Mouse (Mus musculus): Measurements from ENCODE around the gene Smco4. TPM values are rescaled to one million over a fixed set of nuclear protein-coding genes. Genes with fewer than 3 reads are reported as not detected.
A peak's percentile ranks its signal among the peaks of the same experiment; 100 is the strongest.

Gene Smco4
- total and polyA plus RNA-seq, 3 experiments = 16.5 to 25.8 (median 24.9) TPM

DNA sequence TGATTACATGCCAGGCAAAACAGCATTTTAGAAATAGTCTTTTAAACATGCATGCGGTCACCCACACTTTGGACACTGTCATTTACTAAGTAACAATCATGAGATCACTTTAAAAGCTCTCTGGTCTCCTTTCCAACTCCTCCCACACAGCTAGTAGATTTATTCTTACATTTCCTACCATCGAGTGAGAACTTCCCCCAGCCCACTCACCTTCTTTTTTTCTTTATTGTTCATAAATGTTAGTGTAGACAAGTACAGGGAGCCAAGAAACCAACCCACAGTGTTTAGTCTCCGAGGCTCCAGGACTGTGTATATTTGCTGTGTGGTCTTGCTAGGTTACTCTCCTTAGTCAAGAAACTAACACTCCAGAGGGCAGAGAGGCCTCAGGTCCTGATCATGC, 16.1 kb downstream of the Smco4 start:
- H3K79me2 ChIP-seq (replicated peaks; ENCODE audit: control insufficient read depth, insufficient read depth, low read length) = no peaks in the 10 kb centered on the region
- DNase-seq = no peak
- H3K9ac ChIP-seq (ENCODE audit: low read depth, low read length) = no peak overlapping the region
- peaks cover 16% of the 10 kb centered on the region; the same call in 1 of the 2 replicates for H3K36me3 ChIP-seq (ENCODE audit: control insufficient read depth, insufficient read depth, low read length)
- TF ChIP-seq EP300 (IDR thresholded peaks at IDR 0.05; ENCODE audit: insufficient read depth, low read depth, low read length) = no peak
- no peak for TF ChIP-seq CTCF (IDR thresholded peaks at IDR 0.05)
- no peak for TF ChIP-seq POLR2A (IDR thresholded peaks at IDR 0.05; ENCODE audit: insufficient read depth, low read depth, low read length)
- no peak overlapping the region for H3K4me3 ChIP-seq
- peaks cover 35% of the 10 kb centered on the region for H3K4me1 ChIP-seq (ENCODE audit: control insufficient read depth, insufficient read depth, low read length)
- H3K27ac ChIP-seq = no peak overlapping the region; the same call in 1 of the 2 replicates
- intact Hi-C loops (cut with DNase I) = no loop called here
- WGBS = 52% methylated on average over 3 of the region's 3 CpGs
- no peaks in the 10 kb centered on the region for H3K27me3 ChIP-seq (ENCODE audit: control insufficient read depth, insufficient read depth, low read length)

DNA sequence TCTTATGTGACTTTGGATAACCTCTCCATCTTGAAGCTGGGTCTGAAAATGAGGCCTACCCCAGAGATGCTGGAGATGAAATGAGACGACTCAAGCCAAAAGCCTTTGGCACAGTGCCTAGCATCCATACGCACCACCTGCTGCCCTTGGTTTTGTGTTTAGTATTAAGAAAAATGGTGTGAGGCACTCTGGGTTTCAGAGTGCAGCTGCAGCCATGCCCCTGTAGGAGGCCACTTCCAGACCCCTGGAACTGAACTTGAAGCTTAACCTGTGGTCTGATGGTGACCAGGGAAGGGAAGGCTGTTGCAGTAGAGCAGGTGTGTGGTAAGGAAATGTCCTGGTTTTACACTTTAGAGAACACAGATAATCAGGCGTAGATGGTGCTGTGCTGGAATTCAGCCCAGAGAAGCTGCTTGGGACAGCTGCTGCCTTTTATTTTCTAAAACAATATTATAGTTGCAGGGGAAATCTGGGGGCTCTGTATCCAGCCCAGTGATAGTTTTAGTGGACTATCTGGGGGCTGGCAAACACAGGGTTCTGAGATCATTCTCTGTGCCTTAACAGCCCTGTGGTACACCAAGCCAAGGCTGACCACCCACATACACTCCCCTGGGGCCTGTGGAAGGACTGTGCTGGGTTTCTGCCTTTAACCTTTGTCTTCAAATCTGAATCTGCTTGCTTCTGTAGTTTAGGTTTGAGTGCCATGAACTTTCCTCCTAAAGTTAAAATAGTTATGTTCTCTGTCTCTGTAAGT, 17.5 kb downstream of the Smco4 start:
- H3K79me2 ChIP-seq (replicated peaks; ENCODE audit: control insufficient read depth, insufficient read depth, low read length) = peaks cover 3% of the 10 kb centered on the region; the same call in 1 of the 2 replicates
- H3K27ac ChIP-seq = no peak overlapping the region
- 37% methylated on average over 3 of the region's 3 CpGs for WGBS
- DNase-seq = no peak
- peaks cover 16% of the 10 kb centered on the region; the same call in 1 of the 2 replicates for H3K36me3 ChIP-seq (ENCODE audit: control insufficient read depth, insufficient read depth, low read length)
- no peak overlapping the region for H3K4me3 ChIP-seq
- H3K4me1 ChIP-seq (ENCODE audit: control insufficient read depth, insufficient read depth, low read length) = peaks cover 40% of the 10 kb centered on the region
- no peak overlapping the region for H3K9ac ChIP-seq (ENCODE audit: low read depth, low read length)
- no peaks in the 10 kb centered on the region for H3K27me3 ChIP-seq (ENCODE audit: control insufficient read depth, insufficient read depth, low read length)
- TF ChIP-seq EP300 (IDR thresholded peaks at IDR 0.05; ENCODE audit: insufficient read depth, low read depth, low read length) (no peak), POLR2A (IDR thresholded peaks at IDR 0.05; ENCODE audit: insufficient read depth, low read depth, low read length) (no peak), CTCF (IDR thresholded peaks at IDR 0.05) (peak; percentile 15; the same call in 1 of the 2 replicates)
- intact Hi-C loops (cut with DNase I) = no loop called here

DNA sequence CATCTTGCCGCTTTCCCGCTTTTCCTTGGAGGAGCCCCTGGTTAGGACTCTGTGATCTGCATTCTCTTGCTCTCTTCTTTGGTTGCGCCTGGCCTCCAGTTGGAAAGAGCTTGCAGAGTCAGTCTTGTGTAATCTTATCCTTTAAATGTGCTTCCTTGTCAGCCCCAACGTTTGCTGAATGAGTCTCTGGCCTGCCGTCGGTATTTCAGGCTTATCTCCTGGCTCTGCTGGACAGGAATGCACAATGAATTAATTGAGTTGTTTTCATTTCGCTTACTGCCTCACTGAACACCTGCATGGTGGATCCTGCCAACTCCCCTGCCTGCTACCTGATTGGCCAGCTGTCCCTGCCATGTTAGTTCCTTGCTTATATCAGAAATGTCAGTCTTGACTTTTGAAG, 19.7 kb downstream of the Smco4 start:
- intact Hi-C loops (cut with DNase I) = no loop called here

DNA sequence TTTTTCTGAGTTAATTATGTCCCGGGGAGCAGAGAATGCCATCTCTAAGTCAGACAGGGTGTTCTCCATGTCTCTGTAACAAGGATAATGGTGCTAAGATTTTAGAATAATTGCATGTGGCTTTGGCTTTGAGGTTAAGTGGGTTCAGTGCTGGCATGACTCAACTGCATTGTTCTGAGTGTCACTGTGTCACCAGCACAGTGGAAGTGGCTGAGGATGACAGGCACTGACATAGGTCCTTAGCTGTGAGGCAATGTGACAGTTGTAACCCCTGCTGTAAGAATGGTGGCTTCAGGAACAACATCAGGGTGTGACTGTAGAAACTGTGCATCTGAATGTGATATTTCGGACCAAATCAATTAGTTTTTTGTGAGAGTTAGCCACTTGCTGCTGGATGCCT, 22.8 kb downstream of the Smco4 start:
- no peak overlapping the region for H3K27ac ChIP-seq
- H3K36me3 ChIP-seq (ENCODE audit: control insufficient read depth, insufficient read depth, low read length) = peaks cover 3% of the 10 kb centered on the region
- no peak for DNase-seq
- no peak overlapping the region for H3K9ac ChIP-seq (ENCODE audit: low read depth, low read length)
- H3K27me3 ChIP-seq (ENCODE audit: control insufficient read depth, insufficient read depth, low read length) = no peaks in the 10 kb centered on the region
- intact Hi-C loops (cut with DNase I) = no loop called here
- WGBS = 91% methylated on average over 2 of the region's 2 CpGs
- no peak for TF ChIP-seq EP300 (IDR thresholded peaks at IDR 0.05; ENCODE audit: insufficient read depth, low read depth, low read length)
- TF ChIP-seq POLR2A (IDR thresholded peaks at IDR 0.05; ENCODE audit: insufficient read depth, low read depth, low read length) = no peak
- TF ChIP-seq CTCF (IDR thresholded peaks at IDR 0.05) = no peak
- peaks cover 31% of the 10 kb centered on the region for H3K4me1 ChIP-seq (ENCODE audit: control insufficient read depth, insufficient read depth, low read length)
- no peak overlapping the region for H3K4me3 ChIP-seq
- H3K79me2 ChIP-seq (replicated peaks; ENCODE audit: control insufficient read depth, insufficient read depth, low read length) = peaks cover 5% of the 10 kb centered on the region

More for the DNA sequence above, 19.7 kb downstream of the Smco4 start:
- WGBS = 29% methylated on average over 7 of the region's 7 CpGs
- peaks cover 5% of the 10 kb centered on the region for H3K79me2 ChIP-seq (replicated peaks; ENCODE audit: control insufficient read depth, insufficient read depth, low read length)
- H3K27me3 ChIP-seq (ENCODE audit: control insufficient read depth, insufficient read depth, low read length) = no peaks in the 10 kb centered on the region
- no peak overlapping the region for H3K4me3 ChIP-seq
- H3K27ac ChIP-seq = no peak overlapping the region
- peaks cover 32% of the 10 kb centered on the region for H3K4me1 ChIP-seq (ENCODE audit: control insufficient read depth, insufficient read depth, low read length)
- peaks cover 14% of the 10 kb centered on the region; the same call in 1 of the 2 replicates for H3K36me3 ChIP-seq (ENCODE audit: control insufficient read depth, insufficient read depth, low read length)
- no peak for DNase-seq
- H3K9ac ChIP-seq (ENCODE audit: low read depth, low read length) = no peak overlapping the region
- TF ChIP-seq POLR2A (IDR thresholded peaks at IDR 0.05; ENCODE audit: insufficient read depth, low read depth, low read length) (no peak), CTCF (IDR thresholded peaks at IDR 0.05) (no peak), EP300 (IDR thresholded peaks at IDR 0.05; ENCODE audit: insufficient read depth, low read depth, low read length) (no peak)

DNA sequence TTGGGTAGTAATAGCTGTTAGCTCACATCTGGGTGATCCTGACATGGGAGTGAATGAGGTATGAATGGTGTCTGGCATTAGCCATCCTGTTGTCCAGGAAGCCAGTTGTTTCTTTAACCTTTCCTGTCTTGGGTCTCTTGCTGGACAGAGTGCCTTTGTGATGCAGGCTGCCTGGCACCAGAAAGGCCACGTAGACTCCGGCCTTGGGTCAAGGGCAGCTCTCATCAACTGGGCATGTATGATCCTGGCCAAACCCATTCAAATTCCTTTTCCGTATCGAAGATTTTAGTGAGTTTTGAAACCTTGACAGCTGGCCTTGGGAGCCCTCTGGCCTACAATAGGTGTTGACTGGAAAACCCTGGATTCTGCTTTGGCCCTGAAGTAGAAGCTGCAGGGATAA, 24.7 kb downstream of the Smco4 start:
- DNase-seq = no peak
- Histone ChIP-seq H3K4me1 (ENCODE audit: control insufficient read depth, insufficient read depth, low read length) (peaks cover 36% of the 10 kb centered on the region), H3K79me2 (replicated peaks; ENCODE audit: control insufficient read depth, insufficient read depth, low read length) (peaks cover 5% of the 10 kb centered on the region), H3K4me3 (no peak overlapping the region), H3K36me3 (ENCODE audit: control insufficient read depth, insufficient read depth, low read length) (peaks cover 12% of the 10 kb centered on the region), H3K9ac (ENCODE audit: low read depth, low read length) (no peak overlapping the region), H3K27me3 (ENCODE audit: control insufficient read depth, insufficient read depth, low read length) (no peaks in the 10 kb centered on the region), H3K27ac (no peak overlapping the region)
- intact Hi-C loops (cut with DNase I) = no loop called here
- TF ChIP-seq CTCF (IDR thresholded peaks at IDR 0.05) (no peak), POLR2A (IDR thresholded peaks at IDR 0.05; ENCODE audit: insufficient read depth, low read depth, low read length) (no peak), EP300 (IDR thresholded peaks at IDR 0.05; ENCODE audit: insufficient read depth, low read depth, low read length) (no peak)
- 34% methylated on average over 4 of the region's 4 CpGs for WGBS

DNA sequence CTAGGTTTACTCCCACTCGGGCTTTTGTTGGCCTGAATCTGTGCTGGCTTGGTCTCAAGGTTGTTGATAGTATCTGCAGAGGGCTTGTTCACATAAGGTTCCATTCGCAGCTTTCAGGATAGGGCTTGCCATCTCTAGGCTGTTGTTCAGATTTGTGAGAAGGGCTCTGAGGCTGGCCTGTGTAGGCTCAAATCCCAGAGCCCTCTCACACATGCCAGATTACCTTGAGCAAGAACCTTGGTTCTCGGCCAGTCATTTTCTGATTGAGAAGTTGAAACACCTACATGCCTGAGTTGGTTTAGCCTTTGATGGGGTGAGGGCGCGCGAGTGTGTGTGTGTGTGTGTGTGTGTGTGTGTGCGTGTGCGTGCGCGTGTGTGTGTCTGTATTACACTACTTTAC, 29.1 kb downstream of the Smco4 start:
- Histone ChIP-seq H3K27me3 (ENCODE audit: control insufficient read depth, insufficient read depth, low read length) (no peaks in the 10 kb centered on the region), H3K4me1 (ENCODE audit: control insufficient read depth, insufficient read depth, low read length) (peaks cover 41% of the 10 kb centered on the region), H3K79me2 (replicated peaks; ENCODE audit: control insufficient read depth, insufficient read depth, low read length) (peaks cover 2% of the 10 kb centered on the region; the same call in 1 of the 2 replicates), H3K36me3 (ENCODE audit: control insufficient read depth, insufficient read depth, low read length) (peaks cover 18% of the 10 kb centered on the region), H3K9ac (ENCODE audit: low read depth, low read length) (0 out of 2 replicates have a peak overlapping the region, but pooled peaks have one; percentile 26), H3K27ac (no peak overlapping the region), H3K4me3 (no peak overlapping the region)
- no peak for DNase-seq
- WGBS = 67% methylated on average over 10 of the region's 10 CpGs
- TF ChIP-seq POLR2A (IDR thresholded peaks at IDR 0.05; ENCODE audit: insufficient read depth, low read depth, low read length) = no peak
- intact Hi-C loops (cut with DNase I) = no loop called here

Data from heart, adult 2 months (tissue).